Mouse (Mus musculus) embryonic facial prominence, embryonic 13.5 days (tissue): ENCODE results near the gene Polr2h. TPM values are rescaled to one million over a fixed set of nuclear protein-coding genes. Genes with fewer than 3 reads are reported as not detected.

Experiments
- ATAC-seq: fragments of 200-750 bp; cut with Nextera tagmentation; 2 replicates; pipeline ENCODE4 v1.8.0; 2017; ENCODE audit warnings: low read depth; ENCODE audit not compliant: insufficient number of reproducible peaks, insufficient read depth, low FRiP score, low TSS enrichment
- H3K27ac ChIP-seq: fragments of 300-500 bp; sonication (generic); 2 replicates; pipeline ENCODE4 v1.5.1; 2015; ENCODE audit warnings: moderate library complexity, mild to moderate bottlenecking, inconsistent platforms
- H3K27me3 ChIP-seq: fragments of 300-500 bp; sonication (generic); 2 replicates; pipeline ENCODE4 v1.6.1; 2015; ENCODE audit warnings: mild to moderate bottlenecking, inconsistent platforms
- H3K36me3 ChIP-seq: fragments of 300-500 bp; sonication (generic); 2 replicates; pipeline ENCODE4 v1.6.1; 2015; ENCODE audit warnings: mild to moderate bottlenecking, inconsistent platforms
- H3K4me1 ChIP-seq: fragments of 300-500 bp; sonication (generic); 2 replicates; pipeline ENCODE4 v1.6.1; 2015; ENCODE audit warnings: inconsistent platforms
- H3K4me2 ChIP-seq: fragments of 300-500 bp; sonication (generic); 2 replicates; pipeline ENCODE4 v1.6.1; 2015; ENCODE audit warnings: moderate library complexity, mild to moderate bottlenecking, inconsistent platforms
- H3K4me3 ChIP-seq: fragments of 300-500 bp; sonication (generic); 2 replicates; pipeline ENCODE4 v1.5.1; 2015; ENCODE audit warnings: mild to moderate bottlenecking, inconsistent platforms
- H3K9ac ChIP-seq: fragments of 300-500 bp; sonication (generic); 2 replicates; pipeline ENCODE4 v1.6.1; 2015; ENCODE audit warnings: mild to moderate bottlenecking, inconsistent platforms
- H3K9me3 ChIP-seq: fragments of 300-500 bp; sonication (generic); 2 replicates; pipeline ENCODE4 v1.6.1; 2016; ENCODE audit warnings: inconsistent platforms
- WGBS: fragments of 180-500 bp; shearing (Covaris S2); methylation state at CpG from one replicate; pipeline ENCODE4 v1.1.7; 2015; ENCODE audit warnings: mixed read lengths; 5-methylcytosine and 5-hydroxymethylcytosine counted together
- polyA plus RNA-seq: library from polyadenylated mRNA; unstranded; fragments of >200 nt; fragmentation: Nextera tagmentation; extraction: Ambion mirVana; gene quantifications from 2 replicates; pipeline ENCODE4 v1.2.1, GENCODE M21; 2015

Polr2h gene
- polyA plus RNA-seq, 1 experiment from 2014 or later: 110 TPM

DNA sequence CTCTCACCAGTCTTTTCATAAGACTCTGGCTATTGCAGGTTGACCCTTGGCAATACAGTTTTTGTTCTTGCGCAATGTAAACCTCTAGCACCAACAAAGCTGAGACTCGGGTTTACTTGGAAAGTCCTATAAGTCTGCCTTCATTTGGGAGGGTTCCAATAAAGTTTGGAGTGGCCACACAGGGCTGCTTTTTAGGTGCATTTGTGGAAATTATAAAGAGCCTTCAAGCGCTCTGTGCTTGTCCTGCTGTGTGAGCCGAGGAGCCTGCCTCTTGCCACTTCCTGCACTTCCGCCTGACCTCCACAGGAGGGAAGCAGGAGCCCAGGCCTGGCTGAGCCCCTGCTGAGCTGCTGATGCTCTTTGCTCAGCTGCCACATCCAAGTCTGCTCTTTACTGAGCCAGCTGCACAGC, 6.9 kb downstream of the Polr2h start:
- no peak overlapping the region for H3K4me2 ChIP-seq
- no peaks in the 10 kb centered on the region for H3K9me3 ChIP-seq
- 0 out of 2 replicates have a peak overlapping the region, but pooled peaks have one; percentile 6 for H3K9ac ChIP-seq
- no peaks in the 10 kb centered on the region for H3K4me1 ChIP-seq
- H3K4me3 ChIP-seq: no peak overlapping the region
- peaks cover 28% of the 10 kb centered on the region for H3K36me3 ChIP-seq
- 39% methylated on average over 5 of the region's 5 CpGs for WGBS
- no peaks in the 10 kb centered on the region for H3K27me3 ChIP-seq
- H3K27ac ChIP-seq: no peak overlapping the region
- ATAC-seq: no peak

DNA sequence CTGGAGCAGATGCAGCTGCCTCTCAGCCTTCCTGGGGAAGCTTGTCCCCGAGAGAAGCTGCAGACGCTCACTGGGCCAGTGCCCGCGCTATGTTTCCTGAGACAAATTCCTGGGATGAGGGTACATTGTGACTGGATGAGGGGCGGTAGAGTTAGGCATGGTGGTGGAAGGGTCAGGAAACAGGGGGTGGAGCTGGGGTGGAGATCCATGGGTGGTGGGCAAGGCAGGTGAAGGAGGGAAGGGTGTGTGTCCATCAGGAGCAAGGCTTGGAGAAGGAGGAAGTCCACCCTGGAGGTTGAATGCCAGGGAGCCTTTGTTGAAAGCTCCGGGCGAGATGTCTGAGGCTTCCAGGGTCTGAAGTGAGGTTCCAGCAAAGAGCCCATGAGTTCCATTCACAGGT, 7.9 kb downstream of the Polr2h start:
- WGBS: 77% methylated on average over 7 of the region's 7 CpGs
- no peak overlapping the region for H3K27ac ChIP-seq
- no peaks in the 10 kb centered on the region for H3K9me3 ChIP-seq
- H3K4me1 ChIP-seq: no peaks in the 10 kb centered on the region
- H3K27me3 ChIP-seq: no peaks in the 10 kb centered on the region
- peaks cover 21% of the 10 kb centered on the region for H3K36me3 ChIP-seq
- H3K4me2 ChIP-seq: no peak overlapping the region
- H3K9ac ChIP-seq: no peak overlapping the region
- no peak for ATAC-seq
- H3K4me3 ChIP-seq: no peak overlapping the region

DNA sequence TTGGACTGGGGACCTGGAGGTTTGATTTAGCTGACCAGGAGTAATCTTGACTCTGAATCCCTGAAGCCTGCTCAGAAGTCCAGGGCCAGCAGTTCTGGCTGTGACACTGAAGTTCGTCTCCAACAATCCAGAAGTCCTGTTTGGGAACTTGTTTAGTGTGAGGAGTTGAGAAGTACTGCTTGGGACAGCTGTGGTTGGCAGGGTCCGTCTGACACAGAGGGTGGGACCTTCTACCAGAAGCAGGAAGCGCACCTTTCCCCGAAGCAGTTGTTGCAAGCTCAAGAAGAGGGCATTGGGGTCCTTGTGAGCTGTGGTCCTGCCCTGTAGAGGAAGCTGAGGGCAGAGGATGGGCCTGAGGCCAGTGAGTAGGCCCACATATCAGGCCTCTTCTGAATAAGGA, 8.3 kb downstream of the Polr2h start:
- ATAC-seq: no peak
- WGBS: 74% methylated on average over 4 of the region's 4 CpGs
- H3K9ac ChIP-seq: no peak overlapping the region

DNA sequence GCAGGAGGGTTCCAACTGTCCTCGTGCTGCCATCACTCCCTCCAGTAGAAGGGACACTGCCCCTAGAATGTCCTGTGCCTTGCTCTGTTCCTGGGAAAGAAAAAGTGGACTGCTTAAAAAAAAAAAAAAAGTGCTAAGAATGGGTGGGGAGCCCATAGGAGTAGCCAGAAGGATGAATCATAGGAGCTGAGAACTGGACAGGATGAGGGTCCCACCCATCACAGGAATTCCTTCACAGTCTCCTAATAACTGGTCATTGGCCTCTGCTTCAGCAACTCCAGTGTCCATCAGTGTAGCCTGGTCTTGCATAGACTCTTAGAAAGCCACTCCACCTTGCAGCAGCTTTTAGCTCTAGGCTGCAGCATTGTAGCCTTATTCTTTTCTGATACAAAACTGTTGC, 8.9 kb downstream of the Polr2h start:
- Histone ChIP-seq H3K9me3 (no peaks in the 10 kb centered on the region), H3K4me1 (no peaks in the 10 kb centered on the region), H3K27me3 (no peaks in the 10 kb centered on the region), H3K9ac (no peak overlapping the region), H3K4me2 (no peak overlapping the region), H3K4me3 (no peak overlapping the region), H3K36me3 (peaks cover 12% of the 10 kb centered on the region), H3K27ac (no peak overlapping the region)
- 66% methylated on average over 1 of the region's 1 CpGs for WGBS
- no peak for ATAC-seq

More for the DNA sequence above, 8.3 kb downstream of the Polr2h start:
- Histone ChIP-seq H3K4me3 (no peak overlapping the region), H3K9me3 (no peaks in the 10 kb centered on the region), H3K4me1 (no peaks in the 10 kb centered on the region), H3K4me2 (no peak overlapping the region), H3K27me3 (no peaks in the 10 kb centered on the region), H3K36me3 (peaks cover 17% of the 10 kb centered on the region), H3K27ac (no peak overlapping the region)

DNA sequence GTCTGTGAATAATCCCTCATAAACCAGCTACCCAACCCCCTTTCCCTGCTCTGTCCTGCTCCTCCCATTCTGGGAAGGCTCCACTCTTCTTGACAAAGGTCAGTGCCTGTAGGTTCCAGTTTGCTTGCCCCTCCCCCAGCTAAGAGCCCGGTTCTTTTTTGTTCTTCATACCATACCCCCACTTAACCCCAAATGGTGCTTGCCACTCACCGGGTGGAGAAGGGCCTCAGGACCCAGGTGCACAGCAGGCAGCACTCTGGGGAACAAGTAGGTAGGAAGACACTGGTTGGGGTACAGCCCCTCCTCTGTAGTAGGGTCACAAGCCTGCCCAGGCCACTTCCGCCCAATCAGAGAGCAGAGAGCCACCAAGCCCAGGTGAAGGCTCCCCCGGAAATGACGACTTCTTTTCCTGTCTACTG, 12.8 kb downstream of the Polr2h start:
- H3K4me1 ChIP-seq: peaks cover 24% of the 10 kb centered on the region
- WGBS: 37% methylated on average over 5 of the region's 5 CpGs
- no peak overlapping the region for H3K4me2 ChIP-seq
- no peak overlapping the region for H3K4me3 ChIP-seq
- no peak overlapping the region for H3K9ac ChIP-seq
- no peaks in the 10 kb centered on the region for H3K9me3 ChIP-seq
- H3K27me3 ChIP-seq: peaks cover 21% of the 10 kb centered on the region
- no peak for ATAC-seq
- H3K27ac ChIP-seq: no peak overlapping the region
- H3K36me3 ChIP-seq: no peaks in the 10 kb centered on the region

DNA sequence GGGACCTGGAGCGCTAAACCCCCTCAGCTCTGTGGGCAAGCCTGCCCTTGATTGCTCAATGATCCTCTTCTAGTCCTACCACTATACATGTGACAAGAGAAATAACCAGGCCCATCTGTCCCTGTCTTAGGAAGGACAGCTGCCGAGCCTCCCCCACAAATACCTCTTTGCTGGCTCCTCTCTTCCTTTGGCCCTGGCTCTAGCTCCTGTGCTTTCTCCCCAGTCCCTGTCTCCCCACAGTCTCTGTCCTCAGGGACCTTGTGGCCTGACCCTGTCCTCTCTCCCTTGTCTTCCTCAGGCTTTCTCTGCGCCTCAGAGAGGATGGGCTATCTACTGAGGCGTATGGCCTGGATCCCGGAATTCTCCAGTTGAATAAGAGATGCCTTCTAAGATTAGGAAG, 14.2 kb downstream of the Polr2h start:
- Histone ChIP-seq H3K4me2 (peak overlapping the region; percentile 98; the same call in 1 of the 2 replicates), H3K27me3 (peaks cover 32% of the 10 kb centered on the region), H3K36me3 (no peaks in the 10 kb centered on the region), H3K9ac (no peak overlapping the region), H3K27ac (peak overlapping the region; percentile 84; the same call in 1 of the 2 replicates), H3K4me3 (no peak overlapping the region), H3K9me3 (no peaks in the 10 kb centered on the region), H3K4me1 (peaks cover 24% of the 10 kb centered on the region)
- ATAC-seq: no peak
- 61% methylated on average over 5 of the region's 5 CpGs for WGBS

DNA sequence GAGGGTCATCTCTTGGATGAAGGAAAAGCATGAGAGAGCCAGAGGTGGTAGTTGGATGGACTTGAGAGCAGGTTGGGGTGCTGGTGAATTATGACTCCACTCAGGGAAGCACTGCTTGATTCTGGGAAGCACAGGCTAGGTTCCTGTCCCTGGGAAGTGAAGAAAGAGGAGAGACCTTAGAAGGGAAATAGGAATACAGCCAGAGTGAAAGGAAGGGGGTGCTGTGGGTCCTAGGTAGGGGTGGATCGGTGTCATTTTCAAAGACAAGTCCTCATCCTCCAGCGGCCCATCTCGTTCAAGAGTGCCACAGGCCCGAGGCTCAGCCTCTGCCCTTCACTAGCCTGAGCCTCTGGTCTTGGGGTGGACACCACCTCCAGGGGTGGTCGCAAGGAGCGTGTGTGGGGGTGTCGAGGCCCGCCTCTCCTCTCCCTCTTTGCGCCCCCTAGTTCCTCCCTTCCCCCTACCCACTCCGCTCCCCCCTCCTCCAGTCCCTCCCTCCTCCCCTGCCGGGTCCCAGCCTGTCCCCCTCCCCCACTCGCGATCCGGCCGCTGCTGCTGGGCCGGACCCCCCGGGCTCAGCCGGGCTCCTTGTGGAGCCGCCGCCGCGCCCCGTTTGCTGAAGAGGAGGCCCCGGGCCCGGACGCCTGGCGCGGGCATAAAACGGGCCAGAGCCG, 14.9 kb downstream of the Polr2h start:
- peak; percentile 33; the same call in 1 of the 2 replicates for ATAC-seq
- Histone ChIP-seq H3K36me3 (no peaks in the 10 kb centered on the region), H3K4me3 (peak overlapping the region; percentile 68), H3K4me1 (peaks cover 24% of the 10 kb centered on the region), H3K9me3 (no peaks in the 10 kb centered on the region), H3K4me2 (peak overlapping the region; percentile 98), H3K27ac (peak overlapping the region; percentile 84), H3K9ac (peak overlapping the region; percentile 88), H3K27me3 (peaks cover 38% of the 10 kb centered on the region)
- WGBS: under 1% methylated on average over 29 of the region's 30 CpGs

DNA sequence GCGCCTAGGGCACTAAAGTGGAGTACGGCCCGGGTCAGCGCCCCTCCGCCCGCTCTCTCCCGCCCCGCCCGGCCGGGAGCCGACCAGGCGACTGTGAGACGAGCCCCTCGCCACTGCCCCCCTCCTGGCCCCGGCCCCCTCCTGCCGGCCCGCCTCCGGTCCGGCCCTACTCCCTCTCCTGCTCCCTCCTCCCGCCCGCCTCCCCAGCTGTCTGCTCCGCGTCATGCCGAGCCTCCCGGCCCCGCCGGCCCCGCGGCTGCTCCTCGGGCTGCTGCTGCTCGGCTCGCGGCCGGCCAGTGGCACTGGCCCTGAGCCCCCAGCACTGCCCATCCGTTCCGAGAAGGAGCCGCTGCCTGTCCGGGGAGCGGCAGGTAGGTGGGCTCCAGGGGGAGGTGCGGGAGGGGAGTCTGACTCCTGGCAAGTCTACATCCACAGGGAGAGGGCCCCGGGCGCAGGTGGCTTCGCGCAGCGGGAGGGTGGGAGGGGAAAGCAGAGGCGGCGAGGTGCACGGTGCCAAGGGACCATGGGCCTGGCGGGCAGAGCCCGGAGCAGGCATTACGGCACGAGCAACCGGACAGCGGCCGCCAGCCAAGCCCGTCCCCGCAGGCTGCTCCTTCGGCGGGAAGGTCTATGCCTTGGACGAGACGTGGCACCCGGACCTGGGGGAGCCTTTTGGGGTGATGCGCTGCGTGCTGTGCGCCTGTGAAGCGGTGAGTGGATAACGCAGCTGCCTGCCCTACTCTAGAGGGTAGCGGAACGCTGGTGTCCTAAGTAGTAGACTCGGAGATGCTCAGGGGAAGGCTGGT, 15.7 kb downstream of the Polr2h start, which contains the start of gene Chrd:
Gene Chrd (plus strand): TSS at position 203 of the 806 bp plus-strand sequence.
- Histone ChIP-seq H3K27ac (peak within 1 kb of the TSS; percentile 84), H3K27me3 (peaks cover 39% of the 10 kb centered on the region), H3K9me3 (no peaks in the 10 kb centered on the region), H3K4me3 (peak within 1 kb of the TSS; percentile 68), H3K9ac (peak within 1 kb of the TSS; percentile 88), H3K36me3 (no peaks in the 10 kb centered on the region), H3K4me2 (peak within 1 kb of the TSS; percentile 98), H3K4me1 (peaks cover 24% of the 10 kb centered on the region)
- 1% methylated on average over 64 of the region's 70 CpGs for WGBS
- peak; percentile 77 for ATAC-seq

DNA sequence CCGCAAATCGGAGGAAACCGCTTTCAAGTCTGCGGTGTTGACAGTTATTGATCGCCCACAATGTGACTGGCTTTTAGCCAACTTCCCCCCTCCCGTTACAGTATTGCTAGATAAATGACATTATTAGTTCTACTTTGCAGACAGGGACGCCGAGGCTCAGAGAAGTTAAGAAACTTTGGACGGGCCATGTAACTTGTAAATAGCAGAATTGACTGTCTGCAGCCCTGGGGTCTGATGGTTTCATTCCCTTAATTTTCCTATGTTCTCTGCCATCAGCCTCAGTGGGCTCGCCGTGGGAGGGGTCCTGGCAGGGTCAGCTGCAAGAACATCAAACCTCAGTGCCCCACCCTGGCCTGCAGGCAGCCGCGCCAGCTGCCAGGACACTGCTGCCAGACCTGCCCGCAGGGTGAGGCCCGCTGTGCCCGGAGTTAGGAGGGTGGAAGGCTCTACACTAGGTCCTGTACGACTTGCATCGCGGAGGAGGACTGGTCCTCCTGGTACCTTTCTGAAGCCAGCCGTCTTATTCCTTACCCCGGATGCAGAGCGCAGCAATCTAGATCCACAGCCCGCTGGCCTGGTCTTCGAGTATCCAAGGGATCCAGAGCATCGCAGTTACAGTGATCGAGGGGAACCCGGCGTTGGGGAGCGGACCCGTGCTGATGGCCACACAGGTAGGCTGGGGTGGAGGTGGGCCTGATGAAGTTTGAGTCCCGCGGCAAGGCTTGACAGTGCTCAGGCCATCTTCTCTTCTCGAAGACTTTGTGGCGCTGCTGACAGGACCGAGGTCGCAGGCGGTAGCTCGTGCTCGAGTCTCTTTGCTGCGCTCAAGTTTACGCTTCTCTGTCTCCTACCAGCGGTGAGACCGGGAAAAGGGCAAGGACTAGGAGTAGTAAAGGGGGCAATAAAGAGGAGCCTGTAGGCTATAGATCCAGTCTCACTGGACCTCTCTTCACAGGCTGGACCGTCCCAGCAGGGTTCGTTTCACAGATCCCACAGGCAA, 16.6 kb downstream of the Polr2h start, which contains the start of gene Thpo:
Gene Thpo (minus strand): TSS at position 781 of the 1,000 bp plus-strand sequence.
- no peaks in the 10 kb centered on the region for H3K9me3 ChIP-seq
- no peak for ATAC-seq
- peak within 1 kb of the TSS; percentile 68 for H3K4me3 ChIP-seq
- H3K27me3 ChIP-seq: peaks cover 39% of the 10 kb centered on the region
- H3K27ac ChIP-seq: no peak within 1 kb of the TSS
- peak within 1 kb of the TSS; percentile 98 for H3K4me2 ChIP-seq
- H3K9ac ChIP-seq: peak within 1 kb of the TSS; percentile 88
- no peaks in the 10 kb centered on the region for H3K36me3 ChIP-seq
- 3% methylated on average over 45 of the region's 45 CpGs for WGBS
- H3K4me1 ChIP-seq: peaks cover 24% of the 10 kb centered on the region

DNA sequence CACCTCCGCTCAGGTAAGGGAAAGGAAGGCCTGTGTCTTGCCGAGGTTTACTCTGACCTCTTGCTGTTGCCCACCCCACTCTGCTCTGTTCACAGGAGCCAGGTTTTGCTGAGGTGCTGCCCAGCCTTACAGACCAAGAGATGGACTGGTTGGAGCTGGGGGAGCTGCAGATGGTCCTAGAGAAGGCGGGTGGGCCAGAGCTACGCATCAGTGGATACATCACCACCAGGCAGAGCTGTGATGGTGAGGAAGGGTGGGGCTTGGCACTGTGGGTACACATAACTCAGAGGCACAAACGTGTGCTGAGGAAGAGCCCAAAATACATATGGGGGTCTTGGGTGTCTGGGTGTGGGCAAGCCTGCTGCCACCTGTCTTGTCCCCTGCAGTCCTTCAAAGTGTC, 18.2 kb downstream of the Polr2h start:
- H3K27me3 ChIP-seq: peaks cover 39% of the 10 kb centered on the region
- no peak overlapping the region for H3K4me3 ChIP-seq
- peaks cover 24% of the 10 kb centered on the region for H3K4me1 ChIP-seq
- H3K9ac ChIP-seq: no peak overlapping the region
- ATAC-seq: no peak
- no peaks in the 10 kb centered on the region for H3K9me3 ChIP-seq
- H3K36me3 ChIP-seq: no peaks in the 10 kb centered on the region
- WGBS: 78% methylated on average over 5 of the region's 5 CpGs
- H3K4me2 ChIP-seq: no peak overlapping the region
- H3K27ac ChIP-seq: no peak overlapping the region

DNA sequence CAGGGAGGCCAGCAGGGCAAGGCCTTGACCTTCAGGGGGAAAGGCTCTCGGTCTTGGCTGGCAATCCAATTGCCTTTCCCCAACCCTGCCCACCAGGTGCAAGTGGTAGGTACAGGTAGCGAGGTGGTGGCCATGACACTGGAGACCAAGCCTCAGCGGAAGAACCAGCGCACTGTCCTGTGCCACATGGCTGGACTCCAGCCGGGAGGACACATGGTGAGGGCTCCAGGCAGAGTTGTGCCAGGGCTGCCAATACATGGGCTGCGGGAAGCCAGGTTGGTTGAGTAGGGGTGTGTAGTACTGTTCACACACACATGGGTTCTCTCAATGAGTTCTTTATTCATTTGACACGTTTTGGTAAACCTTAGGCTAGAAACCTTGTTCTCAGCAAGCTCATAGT, 18.7 kb downstream of the Polr2h start:
- 91% methylated on average over 7 of the region's 7 CpGs for WGBS
- ATAC-seq: no peak
- Histone ChIP-seq H3K9me3 (no peaks in the 10 kb centered on the region), H3K4me3 (no peak overlapping the region), H3K27me3 (peaks cover 39% of the 10 kb centered on the region), H3K36me3 (peaks cover 2% of the 10 kb centered on the region; the same call in 1 of the 2 replicates), H3K4me2 (no peak overlapping the region), H3K4me1 (peaks cover 24% of the 10 kb centered on the region), H3K9ac (no peak overlapping the region), H3K27ac (no peak overlapping the region)
